Mouse (Mus musculus): Measurements from ENCODE around the gene Spatc1l. TPM values are rescaled to one million over a fixed set of nuclear protein-coding genes. Genes with fewer than 3 reads are reported as not detected.

Gene Spatc1l
- polyA plus RNA-seq, 1 experiment from 2014 or later = not detected

- Histone ChIP-seq H3K4me1 (replicated peaks) (no peaks in the 10 kb centered on the region), H3K9ac (no peak overlapping the region), H3K4me3 (replicated peaks) (no peak overlapping the region), H3K9me3 (replicated peaks) (no peaks in the 10 kb centered on the region), H3K27ac (no peak overlapping the region), H3K4me2 (no peak overlapping the region), H3K27me3 (no peaks in the 10 kb centered on the region), H3K36me3 (peaks cover 84% of the 10 kb centered on the region)
- WGBS (ENCODE audit: insufficient replicate concordance) = 75% methylated on average over 5 of the region's 5 CpGs
- ATAC-seq (ENCODE audit: low read depth) = peak; percentile 5; the same call in 1 of the 2 replicates
- DNase-seq = no peak
Observed at GRCm38 (mm10) chr10:76550458-76550857, 11.6 kb upstream of the Spatc1l start.

- no peak overlapping the region for H3K4me3 ChIP-seq (replicated peaks)
- ATAC-seq (ENCODE audit: low read depth) = no peak
- no peak overlapping the region for H3K4me2 ChIP-seq
- H3K4me1 ChIP-seq (replicated peaks) = no peaks in the 10 kb centered on the region
- DNase-seq = no peak
- H3K27ac ChIP-seq = no peak overlapping the region
- H3K9me3 ChIP-seq (replicated peaks) = no peaks in the 10 kb centered on the region
- H3K9ac ChIP-seq = no peak overlapping the region
- peaks cover 77% of the 10 kb centered on the region for H3K36me3 ChIP-seq
- 81% methylated on average over 3 of the region's 3 CpGs for WGBS (ENCODE audit: insufficient replicate concordance)
- H3K27me3 ChIP-seq = no peaks in the 10 kb centered on the region
Observed at GRCm38 (mm10) chr10:76551556-76551955, 10.5 kb upstream of the Spatc1l start.

DNA sequence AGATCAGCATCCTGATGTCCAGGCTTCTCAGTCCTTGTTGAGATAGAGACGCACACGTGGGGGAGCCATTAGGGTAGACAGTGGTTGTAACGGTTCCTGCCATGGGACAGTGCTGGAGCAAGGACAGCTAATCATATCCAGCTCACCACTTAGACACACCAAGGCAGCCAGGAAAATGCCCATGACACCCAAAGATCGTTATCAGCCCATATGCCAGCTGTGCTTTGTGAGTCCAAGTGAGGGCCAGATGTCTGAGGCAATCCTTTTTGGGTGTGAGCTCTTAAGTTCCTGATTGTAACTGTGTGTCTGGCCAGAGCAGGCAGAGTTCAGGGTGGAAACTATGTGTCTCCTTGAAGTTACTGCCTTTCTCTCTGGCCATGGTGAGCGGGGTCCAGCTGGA is 8.0 kb upstream of the Spatc1l start:
- Histone ChIP-seq H3K9ac (no peak overlapping the region), H3K27ac (no peak overlapping the region), H3K4me1 (replicated peaks) (no peaks in the 10 kb centered on the region), H3K9me3 (replicated peaks) (no peaks in the 10 kb centered on the region), H3K36me3 (peaks cover 56% of the 10 kb centered on the region), H3K4me2 (no peak overlapping the region), H3K27me3 (no peaks in the 10 kb centered on the region), H3K4me3 (replicated peaks) (no peak overlapping the region)
- WGBS (ENCODE audit: insufficient replicate concordance) = 79% methylated on average over 5 of the region's 5 CpGs
- DNase-seq (no peak), ATAC-seq (ENCODE audit: low read depth) (no peak)

GRCm38 (mm10) chr10:76569996-76570685 is 8.1 kb downstream of the Spatc1l start:
- Histone ChIP-seq H3K27ac (no peak overlapping the region), H3K36me3 (no peaks in the 10 kb centered on the region), H3K4me1 (replicated peaks) (no peaks in the 10 kb centered on the region), H3K27me3 (no peaks in the 10 kb centered on the region), H3K9ac (no peak overlapping the region), H3K4me3 (replicated peaks) (no peak overlapping the region), H3K4me2 (no peak overlapping the region), H3K9me3 (replicated peaks) (no peaks in the 10 kb centered on the region)
- ATAC-seq (ENCODE audit: low read depth) (no peak), DNase-seq (no peak)
- WGBS (ENCODE audit: insufficient replicate concordance) = 80% methylated on average over 22 of the region's 22 CpGs

DNA sequence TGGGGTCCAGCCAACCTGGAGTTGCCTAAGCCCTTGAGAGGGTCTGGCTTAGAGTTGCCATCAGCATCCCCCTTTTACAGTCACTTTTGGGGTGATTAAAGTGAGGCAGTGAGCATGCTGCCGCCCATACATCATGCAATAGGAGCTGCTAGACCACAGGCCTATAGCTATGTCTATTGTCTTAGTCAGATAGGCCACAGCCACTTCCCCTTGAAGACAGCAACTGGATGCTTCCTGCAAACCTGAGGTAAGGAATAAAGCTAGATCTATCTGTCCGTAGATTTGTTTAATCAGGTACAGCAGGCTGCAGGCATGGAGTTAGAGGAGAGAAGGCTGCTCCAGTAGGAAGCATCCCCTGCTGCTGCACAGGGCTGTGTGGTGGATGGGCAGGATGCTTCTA is 9.0 kb downstream of the Spatc1l start:
- DNase-seq (no peak), ATAC-seq (ENCODE audit: low read depth) (no peak)
- no peaks in the 10 kb centered on the region for H3K36me3 ChIP-seq
- no peak overlapping the region for H3K27ac ChIP-seq
- no peak overlapping the region for H3K4me2 ChIP-seq
- H3K27me3 ChIP-seq = no peaks in the 10 kb centered on the region
- H3K9me3 ChIP-seq (replicated peaks) = no peaks in the 10 kb centered on the region
- no peak overlapping the region for H3K4me3 ChIP-seq (replicated peaks)
- WGBS (ENCODE audit: insufficient replicate concordance) = 24% methylated on average over 2 of the region's 2 CpGs
- no peak overlapping the region for H3K9ac ChIP-seq
- no peaks in the 10 kb centered on the region for H3K4me1 ChIP-seq (replicated peaks)

GRCm38 (mm10) chr10:76572151-76572550 is 10.1 kb downstream of the Spatc1l start:
- no peak for DNase-seq
- no peaks in the 10 kb centered on the region for H3K9me3 ChIP-seq (replicated peaks)
- no peak overlapping the region for H3K4me3 ChIP-seq (replicated peaks)
- no peak overlapping the region for H3K4me2 ChIP-seq
- no peaks in the 10 kb centered on the region for H3K4me1 ChIP-seq (replicated peaks)
- H3K27ac ChIP-seq = no peak overlapping the region
- no peak overlapping the region for H3K9ac ChIP-seq
- no peak for ATAC-seq (ENCODE audit: low read depth)
- no peaks in the 10 kb centered on the region for H3K36me3 ChIP-seq
- 66% methylated on average over 3 of the region's 3 CpGs for WGBS (ENCODE audit: insufficient replicate concordance)
- no peaks in the 10 kb centered on the region for H3K27me3 ChIP-seq

- Histone ChIP-seq H3K9me3 (replicated peaks) (no peaks in the 10 kb centered on the region), H3K9ac (peak within 1 kb of the TSS; percentile 41; the same call in 1 of the 2 replicates), H3K4me3 (replicated peaks) (peak within 1 kb of the TSS; percentile 30), H3K4me2 (peak within 1 kb of the TSS; percentile 47), H3K4me1 (replicated peaks) (peaks cover 9% of the 10 kb centered on the region; the same call in 1 of the 2 replicates), H3K36me3 (no peaks in the 10 kb centered on the region), H3K27ac (peak within 1 kb of the TSS; percentile 71), H3K27me3 (no peaks in the 10 kb centered on the region)
- 58% methylated on average over 3 of the region's 3 CpGs for WGBS (ENCODE audit: insufficient replicate concordance)
- peak; percentile 71 for ATAC-seq (ENCODE audit: low read depth)
- no peak for DNase-seq
Observed at GRCm38 (mm10) chr10:76575374-76575773, 13.3 kb downstream of the Spatc1l start, which contains the start of gene Ftcd. Gene Ftcd (plus strand): TSS chr10:76575648.

GRCm38 (mm10) chr10:76576920-76577319 is 14.8 kb downstream of the Spatc1l start:
- Histone ChIP-seq H3K9me3 (replicated peaks) (no peaks in the 10 kb centered on the region), H3K4me3 (replicated peaks) (no peak overlapping the region), H3K9ac (no peak overlapping the region), H3K27ac (peak overlapping the region; percentile 71), H3K36me3 (0 out of 2 replicates have a peak, but pooled peaks cover 3% of the 10 kb centered on the region), H3K4me2 (peak overlapping the region; percentile 47; the same call in 1 of the 2 replicates), H3K27me3 (no peaks in the 10 kb centered on the region), H3K4me1 (replicated peaks) (peaks cover 9% of the 10 kb centered on the region; the same call in 1 of the 2 replicates)
- DNase-seq (no peak), ATAC-seq (ENCODE audit: low read depth) (peak; percentile 43)
- 63% methylated on average over 7 of the region's 7 CpGs for WGBS (ENCODE audit: insufficient replicate concordance)

- H3K27me3 ChIP-seq = no peaks in the 10 kb centered on the region
- no peak for DNase-seq
- ATAC-seq (ENCODE audit: low read depth) = 0 out of 2 replicates have a peak, but pooled peaks have one; percentile 19
- peaks cover 5% of the 10 kb centered on the region; the same call in 1 of the 2 replicates for H3K4me1 ChIP-seq (replicated peaks)
- no peak overlapping the region for H3K4me3 ChIP-seq (replicated peaks)
- 0 out of 2 replicates have a peak, but pooled peaks cover 3% of the 10 kb centered on the region for H3K36me3 ChIP-seq
- H3K9me3 ChIP-seq (replicated peaks) = no peaks in the 10 kb centered on the region
- H3K4me2 ChIP-seq = no peak overlapping the region
- H3K27ac ChIP-seq = no peak overlapping the region
- no peak overlapping the region for H3K9ac ChIP-seq
- WGBS (ENCODE audit: insufficient replicate concordance) = 18% methylated on average over 10 of the region's 10 CpGs
Observed at GRCm38 (mm10) chr10:76584138-76584537, 22.1 kb downstream of the Spatc1l start.

DNA sequence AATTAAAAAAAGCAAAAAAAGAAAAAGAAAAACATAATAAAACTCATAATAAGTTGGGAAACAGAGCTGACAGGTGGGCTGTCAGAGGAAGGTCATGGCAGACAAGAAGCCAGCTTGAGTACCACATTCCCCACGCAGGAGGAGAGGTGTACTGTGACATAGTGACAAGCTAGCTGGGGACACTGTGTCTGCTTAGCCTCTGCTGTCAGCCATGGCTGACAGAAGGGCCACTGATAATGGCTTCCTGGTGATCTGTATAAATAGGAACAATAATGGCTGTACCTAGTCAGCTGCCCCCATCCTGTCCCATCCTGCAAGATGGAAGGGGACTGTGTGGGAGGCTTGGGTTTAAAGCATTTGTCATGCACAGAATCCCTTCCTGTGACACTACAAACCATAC is 24.1 kb downstream of the Spatc1l start:
- Histone ChIP-seq H3K9ac (no peak overlapping the region), H3K4me1 (replicated peaks) (no peaks in the 10 kb centered on the region), H3K36me3 (0 out of 2 replicates have a peak, but pooled peaks cover 2% of the 10 kb centered on the region), H3K4me3 (replicated peaks) (no peak overlapping the region), H3K4me2 (no peak overlapping the region), H3K27ac (no peak overlapping the region), H3K27me3 (no peaks in the 10 kb centered on the region), H3K9me3 (replicated peaks) (no peaks in the 10 kb centered on the region)
- WGBS (ENCODE audit: insufficient replicate concordance) = 26% methylated on average over 1 of the region's 1 CpGs
- ATAC-seq (ENCODE audit: low read depth) (no peak), DNase-seq (no peak)

DNA sequence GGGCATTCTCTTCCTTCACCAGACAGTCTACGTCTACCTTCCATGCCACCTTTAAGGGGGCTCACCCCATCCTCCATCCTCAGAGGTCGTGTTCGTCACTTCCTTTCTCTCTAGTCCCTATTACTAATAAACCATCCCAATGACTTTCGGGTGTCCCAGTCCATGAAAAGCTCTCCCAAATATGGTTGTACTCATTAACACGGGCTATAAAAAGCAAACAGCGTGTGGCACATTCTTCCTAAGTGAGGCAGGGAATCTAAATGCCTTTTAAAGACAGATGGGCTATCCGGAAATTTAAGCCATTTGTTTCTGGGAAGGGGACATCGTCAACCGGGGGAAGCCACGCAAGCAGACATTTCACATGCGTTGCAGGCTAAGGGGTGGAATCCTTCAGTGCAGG is 28.1 kb downstream of the Spatc1l start:
- ATAC-seq (ENCODE audit: low read depth) = no peak
- Histone ChIP-seq H3K4me3 (replicated peaks) (no peak overlapping the region), H3K27ac (no peak overlapping the region), H3K9ac (no peak overlapping the region), H3K4me1 (replicated peaks) (no peaks in the 10 kb centered on the region), H3K27me3 (no peaks in the 10 kb centered on the region), H3K9me3 (replicated peaks) (no peaks in the 10 kb centered on the region), H3K4me2 (no peak overlapping the region), H3K36me3 (no peaks in the 10 kb centered on the region)
- WGBS (ENCODE audit: insufficient replicate concordance) = 68% methylated on average over 11 of the region's 11 CpGs
- no peak for DNase-seq

DNA sequence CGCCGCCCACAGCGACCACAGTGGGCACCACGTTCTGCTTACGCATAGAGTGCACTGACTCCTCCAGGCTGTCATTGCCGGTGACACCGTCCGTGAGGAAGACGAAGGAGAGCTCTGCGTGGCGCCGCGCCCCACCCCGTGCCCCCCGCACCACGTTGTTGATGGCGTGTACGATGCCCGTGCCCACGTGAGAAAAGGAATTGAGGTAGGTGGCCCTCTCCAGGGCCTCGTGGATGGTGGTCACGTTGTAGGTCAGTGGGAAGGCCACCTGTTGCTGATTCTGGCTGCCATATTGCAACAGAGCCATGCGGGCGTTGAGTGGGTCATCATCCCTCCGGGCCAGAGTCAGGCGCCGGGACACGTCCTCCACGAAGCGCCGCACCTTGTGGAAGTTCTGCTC is 34.3 kb downstream of the Spatc1l start:
- H3K4me3 ChIP-seq (replicated peaks) = no peak overlapping the region
- H3K9me3 ChIP-seq (replicated peaks) = no peaks in the 10 kb centered on the region
- WGBS (ENCODE audit: insufficient replicate concordance) = 81% methylated on average over 31 of the region's 31 CpGs
- H3K27ac ChIP-seq = no peak overlapping the region
- no peaks in the 10 kb centered on the region for H3K36me3 ChIP-seq
- ATAC-seq (ENCODE audit: low read depth) = no peak
- H3K9ac ChIP-seq = no peak overlapping the region
- DNase-seq = no peak
- no peaks in the 10 kb centered on the region for H3K4me1 ChIP-seq (replicated peaks)
- H3K4me2 ChIP-seq = no peak overlapping the region
- H3K27me3 ChIP-seq = no peaks in the 10 kb centered on the region
